In the genomic region with DNA sequence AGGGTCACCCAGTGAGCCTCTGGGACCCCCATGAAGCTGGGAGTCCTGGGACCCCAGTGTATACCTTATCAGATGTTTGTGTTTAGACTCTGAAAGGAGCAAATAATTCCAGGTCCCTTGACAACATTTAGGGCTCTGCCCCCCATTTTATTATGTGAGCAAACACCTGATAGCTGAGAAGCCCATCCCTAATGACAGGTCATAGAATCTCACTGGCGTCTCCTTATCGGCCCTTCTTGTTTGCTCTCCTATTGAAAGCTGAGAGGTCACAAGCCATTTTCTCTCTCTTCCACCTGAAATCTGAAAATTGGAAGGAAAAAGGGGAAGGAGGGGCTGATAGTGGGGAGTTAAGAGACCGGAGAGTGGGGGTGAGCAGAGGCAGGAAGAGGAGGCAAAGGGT, we compare ENCODE assay signal across 16 mouse cellular contexts. TPM values are rescaled to one million over a fixed set of nuclear protein-coding genes. Genes with fewer than 3 reads are reported as not detected.
"Had no signal": no experiment of that assay in that cellular context is flagged by ENCODE, and none has a peak within 500 bp of the region (broad histone marks: within the 10 kb centered on the region; RNA-seq: fewer than 3 reads in every experiment).

No protein-coding gene starts in this region.

- H3K27me3 ChIP-seq: neural tube, embryonic 13.5 days; neural tube, embryonic 15.5 days; stomach, embryonic 15.5 days had no signal

- H3K4me2 ChIP-seq: neural tube, embryonic 13.5 days; neural tube, embryonic 15.5 days; stomach, embryonic 15.5 days had no signal

- H3K9ac ChIP-seq: neural tube, embryonic 13.5 days; neural tube, embryonic 15.5 days; stomach, embryonic 15.5 days had no signal

- H3K4me1 ChIP-seq: neural tube, embryonic 13.5 days; neural tube, embryonic 15.5 days; stomach, embryonic 15.5 days had no signal

- DNase-seq: retina, postnatal 1 day; right cerebral cortex, adult 18-20 months; right cerebral cortex, postnatal 25 days; right cerebral cortex, postnatal 4 days; spleen, adult 18-20 months; thymus, adult 18-20 months; thymus, adult 2 months; thymus, postnatal 14 days; thymus, postnatal 25 days; thymus, postnatal 36 days; thymus, postnatal 4 days had no signal

- H3K27ac ChIP-seq: neural tube, embryonic 13.5 days; neural tube, embryonic 15.5 days; stomach, embryonic 15.5 days; stomach, postnatal 0 days had no signal

- H3K4me3 ChIP-seq: neural tube, embryonic 13.5 days; neural tube, embryonic 15.5 days; stomach, embryonic 15.5 days had no signal

- H3K9me3 ChIP-seq: neural tube, embryonic 13.5 days; neural tube, embryonic 15.5 days; stomach, embryonic 15.5 days had no signal

- H3K36me3 ChIP-seq: neural tube, embryonic 13.5 days; neural tube, embryonic 15.5 days; stomach, embryonic 15.5 days had no signal

RNA-seq across cellular contexts. Expression of a gene that starts 52.9 kb away (rescaled TPM):
- polyA plus RNA-seq: thymus, postnatal 0 days had no signal
